Mouse (Mus musculus) kidney, postnatal 25 days (tissue): Measurements from ENCODE around the gene Zfp598.

Experiments used
- DNase-seq, 2 experiments: peaks; one replicate each; pipeline ENCODE4 v3.0.0; 2021; ENCODE audit warnings: mixed read lengths in 2 of 2

Gene Zfp598

DNA sequence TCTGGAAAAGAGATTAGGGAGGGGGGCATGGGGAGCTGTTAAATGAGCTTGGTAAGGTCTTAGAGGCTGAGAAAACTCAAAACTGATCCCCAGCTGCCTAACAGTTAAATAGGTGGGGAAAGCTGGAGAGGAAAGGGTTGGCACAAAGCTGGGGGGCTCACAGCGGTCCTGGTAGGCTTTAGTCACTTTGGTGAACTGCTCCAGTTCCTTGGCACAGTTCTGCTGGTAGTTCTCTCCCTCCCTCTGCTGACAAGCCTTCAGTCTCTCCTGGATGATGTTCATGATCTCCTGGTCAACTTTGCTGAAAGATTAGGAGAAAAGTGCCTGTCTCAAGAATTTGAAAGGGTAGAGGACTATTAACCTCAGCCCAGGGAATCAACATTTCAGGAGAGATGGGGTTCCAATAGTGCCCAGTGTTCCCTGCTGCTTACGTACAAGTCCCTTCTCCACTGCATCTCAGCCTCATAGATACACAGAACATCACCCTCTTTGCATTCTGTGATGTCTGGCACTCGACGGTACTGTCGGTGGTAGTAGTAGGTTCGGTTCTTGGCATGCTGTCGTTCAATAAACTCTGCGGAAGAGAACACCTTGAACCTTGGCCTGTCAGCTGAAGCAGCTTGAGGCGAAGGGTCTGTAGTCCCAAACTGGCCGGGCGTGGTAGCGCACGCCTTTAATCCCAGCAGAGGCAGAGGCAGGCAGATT lies 52.9 kb downstream of the Zfp598 start:
- no peak for DNase-seq

DNA sequence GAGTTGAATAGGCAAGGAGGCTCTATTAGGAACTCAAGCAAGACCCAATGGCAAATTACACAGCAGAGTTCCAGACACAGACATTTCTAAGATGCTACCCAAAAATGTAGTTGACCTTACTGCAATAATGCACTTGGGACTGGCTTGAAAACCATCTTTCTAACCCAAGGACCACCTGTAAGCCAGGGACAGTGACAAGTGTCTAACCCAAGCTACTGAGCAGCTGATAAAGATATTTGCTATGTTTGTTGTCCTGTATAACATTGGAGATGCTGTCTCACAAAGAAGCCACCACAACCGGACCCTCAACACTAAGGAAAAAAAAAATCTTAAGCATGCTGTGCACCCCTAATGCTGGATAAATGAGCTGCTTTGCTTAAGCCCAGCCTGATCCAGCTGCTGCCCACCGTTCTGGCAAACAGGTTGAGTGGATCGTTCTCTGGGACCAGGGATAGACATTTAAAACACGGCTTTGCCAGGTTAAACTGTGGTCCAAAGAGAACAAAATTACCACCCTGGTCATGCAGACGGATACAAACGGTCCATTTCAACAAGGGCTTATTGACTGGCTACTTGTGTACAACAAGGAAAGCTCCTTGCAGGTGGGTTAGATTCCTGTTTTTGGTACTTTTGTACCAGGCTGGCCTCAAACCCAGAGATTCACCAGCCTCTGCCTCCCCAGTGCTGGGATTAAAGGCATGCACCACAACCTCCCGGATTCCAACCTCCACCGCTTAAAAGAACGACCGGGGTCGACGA lies 53.8 kb downstream of the Zfp598 start:
- DNase-seq, result no peak

DNA sequence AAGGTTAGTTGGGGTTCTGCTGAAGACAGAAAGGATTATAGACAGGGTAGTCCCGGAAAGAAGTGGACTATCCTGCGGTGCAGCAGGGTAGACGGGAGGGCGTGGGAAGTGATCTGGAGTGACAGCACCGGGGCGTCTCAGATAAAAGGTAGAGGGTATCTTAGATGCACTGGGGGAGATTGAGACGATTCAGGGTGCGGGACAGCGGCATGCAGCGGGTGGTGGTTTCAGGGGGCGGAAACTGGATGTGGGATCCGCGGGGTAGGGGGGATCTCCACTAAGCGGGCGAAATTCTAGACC lies 54.3 kb downstream of the Zfp598 start:
- no peak for DNase-seq

DNA sequence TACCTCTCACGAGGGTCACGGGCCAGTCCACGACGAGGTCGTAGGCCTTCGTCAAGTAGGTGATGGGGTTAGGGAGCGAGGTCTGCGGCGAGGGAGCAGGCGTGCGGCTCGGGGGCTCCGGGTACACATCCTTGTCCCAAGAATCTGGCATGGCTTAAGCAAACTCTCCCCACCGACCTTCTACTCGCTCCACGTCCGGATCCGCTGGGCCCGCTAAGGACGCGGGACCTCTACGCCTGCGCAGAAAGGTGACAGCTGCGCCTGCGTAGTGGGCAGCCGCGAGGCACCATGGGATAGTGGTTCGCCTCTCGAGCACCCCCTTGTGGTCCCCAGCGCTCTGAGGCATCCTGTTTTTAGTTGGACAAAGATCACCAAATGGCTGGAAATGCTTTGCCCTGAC lies 54.7 kb downstream of the Zfp598 start, which contains the start of gene Ndufb10:
Gene Ndufb10 (minus strand): TSS at position 295 of the 400 bp plus-strand sequence.
- peak; percentile 96 to 99 for DNase-seq

DNA sequence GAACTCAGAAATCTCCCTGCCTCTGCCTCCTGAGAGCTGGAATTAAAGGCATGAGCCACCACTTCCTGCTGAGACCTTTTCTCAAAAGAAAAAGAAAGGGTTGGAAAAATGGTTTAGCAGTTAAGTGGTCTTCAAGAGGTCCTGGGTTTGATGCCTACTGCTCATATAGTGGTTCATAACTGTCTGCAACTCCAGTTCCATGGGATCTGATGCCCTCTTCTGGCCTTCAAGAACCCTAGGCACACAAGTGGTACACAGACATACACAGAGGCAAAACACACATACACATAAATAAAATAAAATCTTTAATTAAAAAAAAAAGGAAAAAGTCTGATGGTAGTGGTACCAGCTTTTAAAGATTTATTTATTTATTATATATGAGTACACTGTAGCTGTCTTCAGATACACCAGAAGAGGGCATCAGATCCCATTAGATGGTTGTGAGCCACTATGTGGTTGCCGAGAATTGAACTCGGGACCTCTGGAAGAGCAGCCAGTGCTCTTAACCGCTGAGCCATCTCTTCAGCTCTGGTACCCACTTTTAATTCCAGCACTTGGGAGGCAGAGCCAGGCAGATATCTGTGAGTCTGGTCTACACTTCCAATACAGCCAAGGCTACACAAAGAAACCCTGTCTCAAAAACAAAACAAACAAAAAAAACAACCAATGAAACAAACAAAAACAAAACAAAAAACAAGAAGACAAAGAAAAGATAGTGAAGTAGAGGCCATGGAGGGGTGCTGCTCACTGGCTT lies 56.3 kb downstream of the Zfp598 start:
- no peak for DNase-seq

DNA sequence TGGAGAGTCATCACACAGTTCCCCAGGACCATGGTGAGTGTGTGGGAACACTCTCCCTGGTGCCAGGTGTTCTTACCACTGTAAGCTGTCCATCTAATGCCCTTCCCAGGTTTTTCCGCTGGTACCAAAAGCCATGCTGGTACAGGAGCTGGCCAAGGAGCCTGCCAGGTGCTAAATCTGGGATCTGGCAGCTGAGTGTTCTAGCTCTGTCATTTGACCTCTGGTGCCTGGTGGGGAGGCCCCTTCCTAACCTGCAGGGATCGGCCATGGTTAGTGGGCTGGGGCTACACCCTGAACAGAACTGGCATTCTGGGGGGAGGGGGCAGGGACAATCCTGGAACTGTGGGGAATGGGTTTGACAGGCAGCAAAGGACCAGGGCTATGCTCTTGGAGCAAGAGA lies 58.1 kb downstream of the Zfp598 start, which contains the start of gene Rpl3l:
Gene Rpl3l (plus strand): TSS at position 203 of the 400 bp plus-strand sequence.
- no peak for DNase-seq

DNA sequence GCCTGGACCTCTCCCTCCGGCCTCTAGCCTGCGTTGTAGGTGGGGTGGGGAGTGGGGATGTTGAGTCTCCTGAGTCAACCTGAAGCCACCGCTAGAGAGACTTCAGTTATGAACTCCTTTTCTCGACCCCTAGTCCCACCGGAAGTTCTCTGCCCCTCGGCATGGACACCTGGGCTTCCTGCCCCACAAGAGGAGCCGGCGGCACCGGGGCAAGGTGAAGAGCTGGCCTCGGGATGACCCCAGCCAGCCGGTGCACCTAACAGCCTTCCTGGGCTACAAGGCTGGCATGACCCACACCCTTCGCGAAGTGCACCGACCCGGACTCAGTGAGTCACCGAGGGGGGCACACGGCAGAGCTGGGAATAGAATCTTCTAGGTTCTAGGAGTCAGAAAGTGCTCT lies 58.7 kb downstream of the Zfp598 start:
- DNase-seq, result no peak

DNA sequence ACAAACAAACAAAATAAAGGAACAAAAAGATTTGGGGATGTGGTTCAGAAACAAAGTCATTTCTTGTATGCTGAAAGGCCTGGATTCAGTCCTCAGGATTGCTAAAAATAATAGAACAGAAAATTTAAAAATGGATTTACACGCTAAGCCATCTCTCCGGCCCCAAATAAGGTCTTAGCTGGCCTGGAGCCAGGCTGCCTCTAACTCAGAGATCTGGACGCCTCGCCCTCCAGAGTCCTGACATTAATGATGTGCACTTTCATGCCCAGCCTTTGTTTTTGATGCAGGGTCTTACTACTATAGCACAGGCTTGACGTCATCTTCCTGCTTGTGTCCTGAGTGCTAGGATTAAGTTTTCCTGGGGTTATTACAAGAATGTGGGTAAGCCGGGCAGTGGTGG lies 59.6 kb downstream of the Zfp598 start:
- DNase-seq, result no peak

DNA sequence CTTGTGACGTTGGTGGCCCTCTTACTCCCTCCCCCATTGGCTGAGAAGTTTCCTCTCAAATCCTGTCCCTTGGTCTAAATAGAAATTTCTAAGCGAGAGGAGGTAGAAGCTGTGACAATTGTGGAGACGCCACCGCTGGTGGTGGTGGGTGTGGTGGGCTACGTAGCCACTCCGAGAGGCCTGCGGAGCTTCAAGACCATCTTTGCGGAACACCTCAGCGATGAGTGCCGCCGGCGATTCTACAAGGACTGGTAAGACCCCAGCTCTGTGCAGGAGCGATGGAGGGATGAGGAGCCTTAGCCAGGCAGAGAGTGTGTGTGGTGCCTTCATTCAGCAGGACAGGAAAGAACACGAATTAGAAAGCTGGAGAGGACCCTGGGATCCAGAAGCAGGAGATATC lies 61.3 kb downstream of the Zfp598 start:
- DNase-seq, result no peak
